Comparison of ENCODE assay signal across 26 mouse cellular contexts in the genomic region with DNA sequence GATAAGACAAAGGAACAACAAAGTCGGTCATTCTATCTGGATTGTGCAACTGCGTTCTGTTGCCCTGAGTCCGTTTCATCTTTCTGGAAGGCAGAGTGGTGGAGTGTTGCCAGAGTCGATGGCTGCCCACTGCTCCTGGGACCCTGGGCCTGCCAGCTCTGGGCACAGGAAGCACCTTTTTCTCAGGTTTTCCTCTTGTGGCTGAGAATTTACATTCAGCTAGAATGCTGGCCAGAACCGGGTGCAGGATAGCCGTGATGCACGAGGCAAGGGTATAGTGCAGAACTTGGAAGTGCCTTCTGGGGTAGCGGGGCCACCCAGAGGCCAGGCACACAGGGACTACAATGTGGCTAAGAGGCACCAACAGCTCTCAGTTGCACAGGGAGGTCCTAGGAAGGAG. TPM values are rescaled to one million over a fixed set of nuclear protein-coding genes. Genes with fewer than 3 reads are reported as not detected.
DNase-seq lines count a peak whose midpoint lies in the region; ATAC-seq lines count a peak whose summit lies in the region.
"Had no signal": no experiment of that assay in that cellular context is flagged by ENCODE, and none has a peak within 500 bp of the region (broad histone marks: within the 10 kb centered on the region; RNA-seq: fewer than 3 reads in every experiment).

No protein-coding gene starts in this region.

- H3K9me3 ChIP-seq in lung, embryonic 16.5 days (ENCODE audit: control insufficient read depth, low read length) = no peaks in the 10 kb centered on the region
- H3K9me3 ChIP-seq: heart, embryonic 15.5 days; kidney, embryonic 15.5 days; limb, embryonic 13.5 days; midbrain, embryonic 15.5 days; neural tube, embryonic 13.5 days had no signal

- DNase-seq in cerebellum, postnatal 14 days = peak; percentile 55 to 57
- no peak for DNase-seq in cerebellum, adult 11-12 months
- no peak for DNase-seq in lung, postnatal 14 days
- no peak for DNase-seq in kidney, postnatal 36 days
- DNase-seq in left cerebral cortex, adult 11 months (ENCODE audit: low spot score) = no peak
- DNase-seq: cerebellum, adult 18-20 months; forebrain, postnatal 0 days; gastrocnemius, postnatal 25 days; heart, adult 2 months; heart, postnatal 36 days; kidney, adult 11 months; kidney, postnatal 4 days; retina, postnatal 1 day; right cerebral cortex, postnatal 25 days; spleen, adult 18-20 months had no signal

- H3K27ac ChIP-seq in lung, embryonic 16.5 days (ENCODE audit: low read length) = peak overlapping the region; percentile 45; the same call in 1 of the 2 replicates
- H3K27ac ChIP-seq: heart, adult 2 months; heart, embryonic 15.5 days; hindbrain, postnatal 0 days; kidney, embryonic 15.5 days; limb, embryonic 13.5 days; liver, embryonic 14.5 days; midbrain, embryonic 15.5 days; neural tube, embryonic 13.5 days had no signal

- H3K36me3 ChIP-seq in lung, embryonic 16.5 days (ENCODE audit: control insufficient read depth, insufficient read depth, low read length) = 0 out of 2 replicates have a peak, but pooled peaks cover 2% of the 10 kb centered on the region
- H3K36me3 ChIP-seq: heart, embryonic 15.5 days; kidney, embryonic 15.5 days; limb, embryonic 13.5 days; midbrain, embryonic 15.5 days; neural tube, embryonic 13.5 days had no signal

- H3K4me3 ChIP-seq in lung, embryonic 16.5 days (ENCODE audit: low read length) = no peak overlapping the region
- H3K4me3 ChIP-seq: heart, adult 2 months; heart, embryonic 15.5 days; kidney, embryonic 15.5 days; limb, embryonic 13.5 days; midbrain, embryonic 15.5 days; myocyte; neural tube, embryonic 13.5 days had no signal

- WGBS in lung, embryonic 16.5 days = 52% methylated on average over 8 of the region's 8 CpGs

- H3K4me1 ChIP-seq in lung, embryonic 16.5 days (replicated peaks; ENCODE audit: control insufficient read depth, insufficient read depth, low read length) = peaks cover 4% of the 10 kb centered on the region
- H3K4me1 ChIP-seq: heart, embryonic 15.5 days; midbrain, embryonic 15.5 days had no signal

- H3K27me3 ChIP-seq in lung, embryonic 16.5 days (ENCODE audit: control insufficient read depth, insufficient read depth, low read depth, low read length) = no peaks in the 10 kb centered on the region
- H3K27me3 ChIP-seq: heart, embryonic 15.5 days; kidney, embryonic 15.5 days; limb, embryonic 13.5 days; midbrain, embryonic 15.5 days; neural tube, embryonic 13.5 days had no signal

- H3K9ac ChIP-seq in lung, embryonic 16.5 days (ENCODE audit: low read length) = no peak overlapping the region
- H3K9ac ChIP-seq: forebrain, postnatal 0 days; heart, embryonic 15.5 days; kidney, embryonic 15.5 days; limb, embryonic 13.5 days; liver, embryonic 14.5 days; lung, embryonic 14.5 days; midbrain, embryonic 15.5 days; neural tube, embryonic 13.5 days had no signal

- peak; percentile 31; the same call in 1 of the 2 replicates for ATAC-seq in lung, embryonic 16.5 days (ENCODE audit: low read depth)
- peak; percentile 76 to 86 for ATAC-seq in hematopoietic stem cell, adult 5-6 weeks (replicated peaks in 1 of 2; ENCODE audit: insufficient read depth in 1 of 2, low FRiP score in 2 of 2, low TSS enrichment in 1 of 2, low read depth in 1 of 2, poor library complexity in 2 of 2, severe bottlenecking in 2 of 2)
- ATAC-seq: forebrain, postnatal 0 days; hindbrain, postnatal 0 days; midbrain, embryonic 15.5 days had no signal

- no peak overlapping the region for H3K4me2 ChIP-seq in lung, embryonic 16.5 days (ENCODE audit: low read depth, low read length)
- H3K4me2 ChIP-seq: heart, embryonic 15.5 days; kidney, embryonic 15.5 days; limb, embryonic 13.5 days; lung, embryonic 14.5 days; midbrain, embryonic 15.5 days; neural tube, embryonic 13.5 days had no signal

RNA-seq across cellular contexts. Expression of a gene that starts 12.6 kb away (rescaled TPM):
- polyA plus RNA-seq in lung, embryonic 16.5 days (2015; fragmentation: Nextera tagmentation; extraction: Ambion mirVana) = 31.4 and 35.5 TPM in 2 replicates
- 26.7 and 31.9 TPM in 2 replicates for total RNA-seq in hematopoietic stem cell, adult 5-6 weeks (2017)

Comparison
In these comparisons a context has a peak if more than half of its experiments do, and no peak if none do; other contexts are left out.
1. DNase-seq: peak in cerebellum, postnatal 14 days (2 of 2); none in cerebellum, adult 11-12 months (single experiment), lung, postnatal 14 days (single experiment), kidney, postnatal 36 days (0 of 2) and left cerebral cortex, adult 11 months (single experiment).